Mouse (Mus musculus) megakaryocyte, embryonic 14.5 days (primary cell): Measurements from ENCODE around the gene Cenpb.

ENCODE experiments used
- FLI1 ChIP-seq: IDR thresholded peaks from 2 replicates; pipeline ENCODE4 v1.6.1; 2012; ENCODE audit warnings: low read length, inconsistent platforms, mixed read lengths
- GATA1 ChIP-seq: IDR thresholded peaks from 3 replicates; pipeline ENCODE4 v1.6.1; 2012; ENCODE audit warnings: mixed read lengths, low read length, inconsistent platforms, borderline replicate concordance

GRCm38 (mm10) chr2:131170936-131171335 lies 8.9 kb downstream of the Cenpb start:
- TF ChIP-seq GATA1 (no peak), FLI1 (no peak)
